Mouse (Mus musculus): ENCODE measurements around the gene Ube2t.

The Ube2t gene

GRCm38 (mm10) chr1:134995954-134996353 lies 33.6 kb downstream of the Ube2t start:
- no peak for DNase-seq

GRCm38 (mm10) chr1:134996471-134996870 lies 34.1 kb downstream of the Ube2t start:
- DNase-seq, result no peak

- no peak for DNase-seq
These were observed 35.2 kb downstream of the Ube2t start for GRCm38 (mm10) chr1:134997568-134997967.

GRCm38 (mm10) chr1:134998231-134998630 lies 35.9 kb downstream of the Ube2t start:
- DNase-seq, result peak; percentile 46

GRCm38 (mm10) chr1:135000527-135000926 lies 38.2 kb downstream of the Ube2t start:
- no peak for DNase-seq

- no peak for DNase-seq
These were observed 41.0 kb downstream of the Ube2t start for GRCm38 (mm10) chr1:135003346-135003745.

- no peak for DNase-seq
These were observed 43.3 kb downstream of the Ube2t start for GRCm38 (mm10) chr1:135005696-135006095.

- DNase-seq, result no peak
These were observed 47.5 kb downstream of the Ube2t start for GRCm38 (mm10) chr1:135009833-135010232.

- DNase-seq, result no peak
These were observed 49.5 kb downstream of the Ube2t start for GRCm38 (mm10) chr1:135011912-135012311.

GRCm38 (mm10) chr1:135012472-135012871 lies 50.1 kb downstream of the Ube2t start:
- DNase-seq, result no peak

- DNase-seq, result no peak
These were observed 52.6 kb downstream of the Ube2t start for GRCm38 (mm10) chr1:135014921-135015445.

GRCm38 (mm10) chr1:135016907-135017655 lies 54.7 kb downstream of the Ube2t start:
- no peak for DNase-seq

GRCm38 (mm10) chr1:135017656-135018015 lies 55.3 kb downstream of the Ube2t start:
- DNase-seq, result no peak

GRCm38 (mm10) chr1:135019087-135019774 lies 56.9 kb downstream of the Ube2t start:
- no peak for DNase-seq

- DNase-seq, result no peak
These were observed 57.4 kb downstream of the Ube2t start for GRCm38 (mm10) chr1:135019775-135020167.

- no peak for DNase-seq
These were observed 58.0 kb downstream of the Ube2t start for GRCm38 (mm10) chr1:135020281-135020940.

GRCm38 (mm10) chr1:135020970-135021369 lies 58.6 kb downstream of the Ube2t start:
- DNase-seq, result no peak

- no peak for DNase-seq
These were observed 59.6 kb downstream of the Ube2t start for GRCm38 (mm10) chr1:135021936-135022335.

GRCm38 (mm10) chr1:135023583-135023982 lies 61.2 kb downstream of the Ube2t start:
- no peak for DNase-seq
